Mouse (Mus musculus): ENCODE measurements around the gene Hnrnpa3.
"Not testable (repeated sequence)": the region's sequence is repeated elsewhere in the genome, so short reads cannot be mapped to it uniquely, and the experiment has no call there.

Hnrnpa3 gene

DNA sequence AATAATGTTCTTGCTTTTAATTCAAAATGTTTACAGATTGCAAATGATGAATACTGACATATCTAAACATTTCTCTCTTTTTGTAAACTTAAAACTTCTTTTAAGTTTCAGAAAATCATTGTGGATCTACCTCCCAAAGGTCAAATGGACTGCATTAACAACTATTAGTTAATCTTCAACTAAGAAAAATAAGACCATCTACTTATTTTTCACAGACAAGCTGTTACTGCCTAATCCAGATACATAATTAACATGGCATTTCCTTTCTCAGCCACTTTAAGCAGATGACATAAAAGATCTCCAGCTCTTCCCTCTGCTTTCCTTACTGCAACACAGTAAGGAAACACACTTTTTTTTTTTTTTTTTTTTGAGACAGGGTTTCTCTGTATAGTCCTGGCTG, 21.7 kb upstream of the Hnrnpa3 start:
- no peak for DNase-seq

DNA sequence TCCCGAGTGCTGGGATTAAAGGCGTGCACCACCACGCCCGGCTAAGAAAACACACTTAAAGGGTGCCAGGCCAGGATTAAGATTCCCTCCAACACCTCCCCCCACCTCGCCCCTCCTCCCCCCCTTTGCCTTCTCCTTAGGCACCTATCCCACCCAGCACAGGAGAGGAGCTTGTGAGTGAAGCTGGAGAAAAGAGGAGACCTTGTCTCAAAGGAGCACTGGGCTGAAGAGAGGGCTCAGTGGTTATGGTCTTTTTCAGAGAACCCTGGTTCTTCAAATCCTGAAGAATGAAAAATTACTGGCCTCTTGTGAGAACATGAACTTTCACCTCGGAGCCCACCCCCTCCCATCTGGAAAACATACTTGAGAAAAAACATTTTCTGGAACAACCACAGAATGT, 21.2 kb upstream of the Hnrnpa3 start:
- DNase-seq = not testable (repeated sequence)

DNA sequence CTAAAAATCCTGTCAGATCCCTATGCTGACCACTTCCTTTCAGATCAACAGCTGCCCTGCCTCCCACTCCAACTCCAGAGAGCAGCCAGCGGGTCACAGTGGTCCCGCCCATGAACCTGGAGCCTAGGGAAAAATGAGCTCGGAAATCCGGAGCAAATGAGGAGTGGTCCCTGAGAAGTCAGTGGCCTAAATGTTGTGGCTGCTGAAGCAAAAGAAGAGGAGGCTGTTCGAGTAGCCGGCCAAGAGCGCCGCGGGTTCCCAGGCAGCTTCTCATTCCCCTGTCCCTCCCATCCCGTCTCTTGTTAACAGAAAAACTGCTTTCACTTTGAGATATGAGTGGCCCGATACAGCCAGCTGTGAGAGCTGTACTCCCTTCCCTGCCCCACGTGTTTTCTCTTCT, 19.5 kb upstream of the Hnrnpa3 start:
- not testable (repeated sequence) for DNase-seq

DNA sequence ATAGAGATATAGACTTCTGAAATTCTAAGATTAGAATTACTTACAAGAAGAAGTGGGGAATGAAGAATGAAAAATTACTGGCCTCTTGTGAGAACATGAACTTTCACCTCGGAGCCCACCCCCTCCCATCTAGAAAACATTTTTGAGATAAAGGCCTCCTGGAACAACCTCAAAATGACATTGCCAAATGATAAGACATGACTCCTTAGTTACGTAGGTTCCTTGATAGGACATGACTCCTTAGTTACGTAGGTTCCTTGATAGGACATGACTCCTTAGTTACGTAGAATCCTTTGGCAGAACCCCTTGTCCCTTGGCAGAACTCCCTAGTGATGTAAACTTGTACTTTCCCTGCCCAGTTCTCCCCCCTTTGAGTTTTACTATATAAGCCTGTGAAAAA, 16.7 kb upstream of the Hnrnpa3 start:
- DNase-seq = not testable (repeated sequence)

DNA sequence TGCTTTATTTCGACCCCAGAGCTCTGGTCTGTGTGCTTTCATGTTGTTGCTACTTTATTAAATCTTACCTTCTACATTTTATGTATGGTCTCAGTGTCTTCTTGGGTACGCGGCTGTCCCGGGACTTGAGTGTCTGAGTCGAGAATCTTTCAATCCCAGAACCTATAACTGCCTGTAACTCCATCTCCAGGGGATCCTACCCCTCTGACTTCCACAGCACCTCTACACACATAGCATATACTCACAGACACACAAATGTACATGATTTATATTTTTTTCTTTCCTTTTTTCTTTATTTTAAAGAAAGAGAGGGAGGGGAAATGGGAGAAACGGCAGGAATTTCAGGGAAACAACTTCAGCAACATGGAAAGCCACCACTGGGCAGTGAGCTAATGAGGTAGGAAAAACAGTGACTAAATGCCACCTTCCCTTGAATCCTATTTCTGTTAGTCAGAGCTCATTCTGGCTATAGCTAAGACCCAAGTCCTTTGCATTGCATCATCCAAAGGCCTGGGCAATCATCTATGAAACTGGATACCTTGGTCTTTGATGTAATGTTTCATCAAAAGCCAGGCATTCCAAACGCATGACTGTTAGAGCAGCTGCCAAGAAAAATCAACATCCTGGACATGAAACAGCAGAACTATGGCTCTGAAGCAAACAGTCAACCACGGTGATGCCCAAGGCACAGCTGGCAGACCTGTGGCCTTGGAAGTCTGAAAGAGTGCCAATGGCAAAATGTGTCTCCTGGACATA, 16.1 kb upstream of the Hnrnpa3 start:
- peak; percentile 62 to 68 for DNase-seq

DNA sequence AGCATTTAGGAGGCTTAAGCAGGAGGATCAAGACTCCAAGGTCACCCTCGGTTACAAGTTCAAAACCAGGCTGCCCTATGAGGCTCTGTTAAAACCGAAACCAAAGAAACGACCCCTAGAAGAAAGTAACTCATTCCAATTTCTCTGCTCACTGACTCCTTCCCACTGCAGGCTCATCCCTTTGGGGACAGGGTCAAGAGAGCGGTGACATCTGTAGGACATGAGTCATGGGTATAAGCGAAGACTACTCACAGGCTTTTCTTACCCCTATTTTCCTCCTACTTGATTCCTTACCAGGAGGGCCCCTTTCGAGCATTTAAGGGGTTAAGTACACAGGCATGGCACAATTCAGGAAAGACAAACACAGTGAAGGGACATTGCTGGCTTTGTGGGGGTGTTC, 15.1 kb upstream of the Hnrnpa3 start:
- no peak for DNase-seq

DNA sequence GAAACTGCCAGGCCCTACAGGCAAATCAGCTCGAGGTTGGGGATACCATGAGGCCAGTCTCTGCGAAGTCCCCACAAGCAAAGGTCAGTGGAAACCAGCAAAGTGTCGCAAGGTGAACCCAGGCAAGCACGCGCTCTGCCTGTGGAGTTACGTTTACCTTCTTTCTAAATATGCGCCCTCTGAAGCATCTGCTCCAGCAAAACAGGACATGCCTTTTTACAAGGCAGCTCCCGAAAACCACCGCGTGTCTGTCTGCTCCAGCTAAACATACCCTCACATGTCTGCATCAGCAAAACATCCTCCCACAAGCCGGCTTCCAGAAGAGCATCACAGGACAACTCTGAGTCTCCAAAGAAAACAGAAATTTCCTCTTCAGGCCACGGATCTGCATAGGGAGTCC, 13.8 kb upstream of the Hnrnpa3 start:
- DNase-seq = no peak

DNA sequence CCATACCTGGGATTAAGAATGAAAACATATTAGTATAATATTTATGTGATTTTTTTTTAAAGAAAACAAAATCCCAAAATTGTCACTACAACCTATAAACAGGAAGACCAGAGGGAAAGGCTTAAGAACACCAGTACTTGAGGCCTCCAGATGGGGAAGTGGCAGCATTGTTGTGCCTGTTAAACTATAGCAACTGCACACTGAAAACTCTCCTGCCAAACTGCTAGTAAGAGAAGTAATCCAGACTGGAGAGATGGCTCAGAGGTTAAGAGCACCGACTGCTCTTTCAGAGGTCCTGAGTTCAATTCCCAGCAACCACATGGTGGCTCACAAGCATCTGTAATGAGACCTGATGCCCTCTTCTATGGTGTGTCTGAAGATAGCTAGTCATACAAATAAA, 8.6 kb upstream of the Hnrnpa3 start:
- no peak for DNase-seq

DNA sequence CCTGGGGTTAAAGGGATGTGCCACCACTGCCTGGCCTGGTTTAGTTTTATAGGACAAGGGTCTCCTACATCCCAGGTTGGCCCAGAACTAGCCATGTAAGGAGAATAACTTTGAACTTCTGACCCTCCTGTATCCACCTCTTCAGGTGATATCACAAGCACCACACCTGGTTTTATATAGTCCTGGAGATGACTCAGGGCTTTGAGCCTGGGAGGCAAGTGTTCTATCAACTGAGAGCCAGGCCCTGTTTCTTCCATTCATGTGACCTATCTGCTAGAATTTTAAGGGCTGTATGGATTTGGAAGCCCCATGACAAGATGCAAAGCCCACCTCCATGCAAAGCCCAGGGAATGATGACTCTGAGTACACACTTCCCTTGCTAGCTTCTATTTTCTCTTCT, 5.9 kb upstream of the Hnrnpa3 start:
- no peak for DNase-seq

DNA sequence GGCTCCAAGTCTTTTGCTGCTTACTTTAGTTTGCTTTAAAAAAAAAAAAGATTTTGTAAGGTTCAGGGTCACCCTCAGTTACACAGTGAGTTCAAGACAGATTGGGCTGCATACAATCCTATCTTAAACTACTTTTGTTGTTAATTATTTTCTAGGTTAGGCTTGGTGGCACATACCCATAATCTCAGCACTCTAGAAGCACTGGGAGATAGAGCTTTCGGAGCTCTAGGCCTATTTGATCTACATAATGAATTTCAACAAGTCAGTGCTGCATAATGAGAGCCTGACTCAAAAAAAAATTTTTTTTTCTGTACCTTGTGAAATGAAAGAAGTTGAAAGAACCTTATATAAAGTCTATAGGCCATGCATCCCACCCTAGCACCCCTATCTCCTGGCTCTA, 4.4 kb upstream of the Hnrnpa3 start:
- no peak for DNase-seq

DNA sequence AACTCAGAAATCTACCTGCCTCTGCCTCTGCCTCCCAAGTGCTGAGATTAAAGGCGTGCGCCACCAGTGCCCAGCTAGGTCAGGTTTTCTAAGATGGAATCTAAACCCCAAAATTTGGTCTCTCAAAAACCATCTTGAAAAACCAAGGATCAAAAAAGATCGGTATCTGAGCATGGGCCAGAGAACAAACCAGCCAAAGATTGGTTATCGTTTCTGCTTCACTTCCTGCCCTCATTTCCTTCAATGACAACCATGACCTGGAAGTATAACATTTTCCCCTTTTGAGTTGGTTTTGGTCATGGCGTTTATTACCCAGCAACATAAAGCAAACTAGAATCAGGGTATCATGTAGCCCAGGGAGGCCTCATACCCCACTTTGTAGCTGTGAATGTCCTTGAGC, 2.1 kb upstream of the Hnrnpa3 start:
- no peak for DNase-seq

DNA sequence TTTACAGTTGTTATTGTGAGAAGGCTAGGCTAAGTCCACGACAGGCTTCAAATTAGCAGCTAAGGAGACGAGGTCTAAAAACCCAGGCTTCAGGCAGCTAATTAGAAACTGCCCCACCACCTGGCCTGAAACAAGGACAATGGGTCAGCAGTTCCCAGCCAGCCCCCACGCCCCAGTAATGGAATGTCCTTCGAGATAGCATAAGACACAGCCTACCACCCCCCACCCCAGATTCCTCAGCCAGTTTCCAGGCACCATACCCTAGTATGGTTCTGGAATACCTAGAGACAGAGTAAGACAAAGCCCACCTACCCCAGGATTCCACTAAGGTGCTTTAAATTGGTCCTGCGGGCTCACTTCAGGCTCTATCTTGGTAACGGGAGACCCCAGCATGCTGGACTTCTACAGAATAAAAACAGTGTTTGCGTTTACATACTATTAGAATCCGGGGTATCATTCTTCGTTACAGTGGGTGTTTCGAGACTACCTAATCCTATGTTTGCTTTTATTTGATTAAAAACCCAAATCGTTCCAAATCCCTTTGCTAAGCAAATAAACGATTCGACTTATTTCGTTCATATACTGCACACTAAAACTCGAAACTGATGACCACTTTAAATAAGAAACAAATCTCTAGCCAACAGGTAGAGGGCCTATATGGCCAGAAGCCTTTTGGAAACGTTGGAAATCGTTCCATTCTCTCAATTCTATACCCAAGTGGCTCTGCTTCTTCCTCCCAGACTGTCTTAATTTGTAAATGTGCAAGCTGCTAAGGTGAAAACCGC, 962 bp upstream of the Hnrnpa3 start:
- DNase-seq = peak; percentile 50 to 63

DNA sequence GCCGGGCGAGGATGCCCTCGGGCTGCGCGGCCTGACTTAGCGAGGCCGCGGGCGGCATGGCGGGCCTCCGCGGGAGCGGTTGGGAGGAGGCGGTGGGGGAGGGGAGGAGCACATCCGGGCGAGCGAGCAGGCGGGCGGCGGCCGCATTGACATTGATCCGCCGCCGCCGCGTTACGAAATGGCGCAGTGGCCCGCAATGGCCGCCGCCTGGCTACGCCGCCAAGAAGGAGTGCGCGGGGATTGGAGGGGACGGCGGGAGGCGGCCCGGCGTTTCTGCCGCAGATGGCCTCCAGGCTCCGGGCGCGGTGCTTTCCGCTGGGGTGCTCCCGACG, 534 bp downstream of the Hnrnpa3 start:
- DNase-seq = peak; percentile 97 to 98

DNA sequence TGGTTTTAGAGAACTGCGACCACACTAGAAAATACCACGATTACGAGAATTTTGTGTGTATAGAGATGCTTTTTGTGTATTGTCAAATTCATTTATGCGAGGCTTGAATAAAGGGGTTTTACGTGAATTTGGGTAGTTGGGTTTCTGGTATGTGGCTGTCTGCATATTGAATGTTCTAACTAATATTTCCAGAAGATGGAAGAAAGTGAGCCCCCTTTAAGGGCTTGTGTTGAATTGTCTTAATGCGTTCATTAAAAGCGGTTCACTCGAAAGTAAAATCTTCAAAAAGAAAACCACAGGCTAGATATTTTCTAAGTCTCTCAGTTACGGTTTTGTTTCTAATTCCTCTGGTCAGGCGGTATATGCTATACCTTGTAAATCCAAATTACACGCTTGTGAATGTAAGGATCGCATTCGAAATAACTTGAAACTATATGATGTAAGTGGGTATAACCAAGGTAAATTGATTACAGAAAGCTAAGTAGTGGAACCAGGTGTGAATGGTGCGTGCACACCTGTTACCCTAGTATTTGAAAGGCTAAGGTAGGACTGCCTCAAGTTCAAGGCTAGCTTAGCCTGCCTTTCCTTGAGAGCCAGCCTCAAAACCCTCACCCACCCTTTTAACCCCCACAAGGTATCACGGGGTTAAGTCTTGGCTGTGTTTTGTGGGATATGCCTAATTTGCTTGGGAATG, 1.3 kb downstream of the Hnrnpa3 start:
- no peak for DNase-seq

DNA sequence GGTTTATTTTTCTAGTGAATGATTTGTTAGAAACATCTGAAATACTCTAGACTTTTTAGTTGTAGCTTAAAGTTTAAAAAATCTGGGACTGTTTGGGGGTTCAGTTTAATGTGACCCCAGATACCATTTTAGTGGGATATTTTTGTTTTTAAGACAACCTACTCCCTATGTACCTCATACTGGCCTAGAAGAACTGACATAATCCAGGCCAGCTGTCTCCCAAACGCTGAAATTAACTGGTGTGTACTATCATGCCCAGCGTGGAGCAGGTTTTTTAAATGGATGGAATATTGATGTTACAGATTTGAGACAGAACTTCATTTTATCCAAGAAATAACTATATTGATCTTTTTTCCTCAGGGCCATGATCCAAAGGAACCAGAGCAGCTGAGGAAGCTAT, 2.0 kb downstream of the Hnrnpa3 start:
- DNase-seq = no peak

DNA sequence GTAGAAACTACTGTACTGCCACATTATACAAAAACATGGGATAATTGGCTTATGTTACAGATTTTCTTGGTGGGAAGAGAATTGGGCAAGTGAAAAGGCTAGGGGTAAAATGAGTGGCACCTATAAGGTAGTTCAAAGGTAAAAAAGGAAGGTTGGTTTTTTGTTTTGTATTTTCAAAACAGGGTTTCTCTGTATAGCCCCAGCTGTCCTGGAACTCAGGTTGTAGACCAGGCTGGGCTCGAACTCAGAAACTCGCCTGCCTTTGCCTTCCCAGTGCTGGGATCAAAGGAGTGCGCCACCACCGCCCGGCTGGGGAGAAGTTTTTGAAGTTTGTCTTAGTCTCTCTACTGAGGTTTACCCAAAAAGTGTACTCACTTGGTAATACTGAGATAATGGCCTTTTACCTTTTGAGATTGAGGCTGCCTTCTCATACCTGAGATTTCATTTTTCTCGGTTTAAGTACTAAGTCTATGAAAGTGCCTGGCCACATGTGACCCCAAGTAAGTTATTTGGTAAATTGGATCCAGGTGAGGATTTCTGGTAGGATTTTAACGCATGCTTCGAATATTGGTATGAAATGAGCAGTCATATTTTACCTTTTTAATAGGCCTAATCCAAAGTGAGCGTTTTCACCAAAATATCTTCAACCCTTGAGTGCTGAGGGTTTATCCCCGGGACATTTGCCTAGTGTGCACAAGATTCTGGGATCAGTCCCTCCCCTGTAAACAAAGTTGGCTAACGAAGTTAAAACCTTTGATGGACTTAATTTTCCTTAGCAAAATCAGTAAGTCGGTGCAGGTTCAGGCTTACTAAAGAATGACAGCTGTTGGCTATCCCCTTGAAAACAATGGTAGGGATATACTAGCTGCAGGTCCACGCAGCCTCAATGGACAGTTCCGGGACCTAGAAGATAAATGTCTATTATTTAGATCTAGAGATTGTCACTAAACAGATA, 10.7 kb downstream of the Hnrnpa3 start:
- no peak for DNase-seq

DNA sequence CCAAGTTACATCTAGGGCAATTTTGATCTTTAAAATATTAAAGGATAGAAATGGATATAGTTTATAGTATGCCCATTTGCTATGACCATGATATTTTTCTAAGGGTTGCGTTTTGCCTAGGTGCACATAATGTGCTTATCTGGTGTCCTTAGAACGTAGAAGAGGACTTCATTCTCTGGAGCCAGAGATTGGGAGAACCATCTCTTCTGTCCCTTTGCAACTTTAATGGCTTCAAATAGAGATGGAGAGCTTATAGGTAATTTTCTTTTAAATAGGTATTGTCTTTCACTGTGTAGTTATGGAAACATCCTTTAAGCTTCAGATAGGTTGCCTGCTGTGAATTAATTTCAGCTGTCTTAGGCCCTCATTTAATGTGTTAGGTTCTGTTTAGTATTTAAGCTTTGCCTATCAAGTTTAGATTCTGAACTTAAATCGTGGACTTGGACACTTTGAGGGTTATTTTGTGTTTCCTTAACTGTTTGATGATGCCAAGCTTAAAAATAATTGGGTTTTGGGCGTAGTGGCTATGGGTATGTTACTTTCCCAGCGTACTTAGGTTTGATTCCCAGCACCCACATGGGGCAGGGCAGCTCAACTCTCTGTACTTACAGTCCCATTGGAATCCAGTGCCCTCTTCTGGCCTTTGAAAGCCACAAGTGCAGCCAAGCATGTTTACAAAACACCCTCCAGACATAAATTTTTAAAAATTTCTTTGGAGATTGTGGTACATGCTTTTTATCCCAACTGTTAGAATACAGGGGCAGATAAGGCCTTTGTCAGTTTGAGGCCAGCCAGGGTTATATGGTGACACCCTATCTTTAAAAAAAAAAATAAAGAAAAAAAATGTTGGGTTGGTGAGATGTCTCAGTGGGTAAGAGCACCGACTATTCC, 11.6 kb downstream of the Hnrnpa3 start:
- DNase-seq = no peak

DNA sequence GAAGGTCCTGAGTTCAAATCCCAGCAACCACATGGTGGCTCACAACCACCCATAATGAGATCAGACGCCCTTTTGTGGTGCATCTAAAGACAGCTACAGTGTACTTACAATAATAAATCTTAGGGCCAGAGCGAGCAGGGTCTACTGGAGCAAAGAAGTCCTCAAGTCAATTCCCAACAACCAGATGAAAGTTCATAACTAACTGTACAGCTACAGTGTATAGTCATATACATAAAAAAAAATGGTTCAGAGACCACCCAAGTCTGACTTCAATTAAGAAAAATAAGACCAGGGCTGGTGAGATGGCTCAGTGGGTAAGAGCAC, 12.2 kb downstream of the Hnrnpa3 start:
- no peak for DNase-seq

DNA sequence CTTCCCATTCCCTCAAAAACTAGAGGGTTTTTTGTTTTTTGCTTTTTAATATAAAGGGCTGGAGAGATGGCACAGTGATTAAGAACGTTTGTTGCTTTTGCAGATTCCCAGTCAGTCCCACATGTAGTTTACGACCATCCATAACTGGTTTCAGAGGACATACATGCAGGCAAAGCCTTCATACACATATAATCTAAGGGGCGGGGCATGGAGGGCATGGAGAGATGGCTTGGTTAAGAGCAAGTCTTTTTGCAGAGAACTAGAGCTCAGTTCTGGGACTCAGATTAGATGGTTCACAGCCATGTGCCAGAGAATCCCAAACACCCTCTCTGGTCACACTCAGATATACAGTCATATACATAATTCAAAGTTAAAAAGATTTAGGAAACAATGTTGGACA, 13.5 kb downstream of the Hnrnpa3 start:
- no peak for DNase-seq

DNA sequence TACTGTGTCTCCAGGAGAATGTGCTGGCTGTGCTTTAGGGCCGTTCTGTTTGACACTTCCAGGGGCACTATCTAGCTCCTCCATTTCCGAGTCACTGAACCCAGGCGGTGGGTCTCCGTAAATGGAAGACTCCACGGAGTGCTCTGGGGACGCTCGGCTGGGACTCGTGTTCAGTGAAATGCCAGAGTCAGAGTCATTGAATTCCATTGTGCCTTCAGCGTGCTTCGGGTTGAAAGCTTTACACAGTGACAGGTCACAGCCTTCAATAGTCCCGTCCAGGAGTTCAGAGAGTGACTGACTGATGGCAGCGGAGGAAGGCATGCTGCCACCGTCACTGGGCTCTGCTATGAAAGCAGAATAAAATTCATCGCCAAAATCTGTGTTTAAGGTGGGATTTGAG, 17.5 kb downstream of the Hnrnpa3 start:
- DNase-seq = no peak

DNA sequence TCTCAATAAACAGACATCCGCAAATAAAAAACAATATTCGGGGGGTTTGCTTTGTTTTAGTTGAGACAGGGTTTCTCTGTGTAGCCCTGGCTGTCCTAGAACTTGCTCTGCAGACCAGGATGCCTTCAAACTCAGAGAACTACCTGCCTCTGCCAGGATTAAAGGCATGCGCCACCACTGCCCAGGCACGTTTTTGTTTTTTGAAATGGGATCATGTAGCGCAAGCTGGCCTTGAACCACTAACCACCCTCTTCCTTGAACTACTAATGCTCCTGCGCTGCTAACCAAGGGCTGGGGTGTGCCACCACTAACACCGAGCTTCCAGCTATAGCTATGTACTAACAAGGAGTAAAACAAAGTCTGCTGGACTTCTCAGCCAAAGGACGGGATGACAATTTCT, 20.9 kb downstream of the Hnrnpa3 start:
- DNase-seq = no peak

DNA sequence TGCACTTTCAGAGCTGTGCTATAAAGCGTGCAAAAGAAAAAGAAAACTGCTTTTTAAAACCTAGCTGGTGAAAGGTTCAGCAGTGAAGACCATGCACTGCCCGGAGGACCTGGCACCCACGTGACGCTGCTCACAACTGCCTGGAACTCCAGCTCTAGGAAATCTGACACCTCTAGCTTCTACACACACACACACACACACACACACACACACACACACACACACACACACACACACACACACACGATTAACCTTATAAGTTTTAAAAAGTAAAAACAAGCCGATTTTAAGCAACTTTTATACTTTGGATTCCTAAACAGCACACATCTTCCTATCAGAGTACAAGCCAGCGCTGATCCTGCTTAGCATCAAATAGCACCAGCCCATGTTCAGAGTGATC, 22.4 kb downstream of the Hnrnpa3 start:
- peak; percentile 69 to 82 for DNase-seq
